8 mouse cellular contexts compared by ENCODE assay signal in genomic region chr13:109260220-109260795, GRCm38 (mm10).
DNase-seq lines count a peak whose midpoint lies in the region; ATAC-seq and TF ChIP-seq lines count a peak whose summit lies in the region.

No protein-coding gene starts in this region.

- no peaks in the 10 kb centered on the region for H3K79me2 ChIP-seq in liver, adult 2 months (ENCODE audit: control insufficient read depth, insufficient read depth, low read length)

- DNase-seq in 416B (ENCODE audit: low read depth) = peak; percentile 66
- peak; percentile 66 to 75 for DNase-seq in adrenal gland, postnatal 36 days
- DNase-seq in embryonic facial prominence, embryonic 14.5 days (ENCODE audit: low spot score) = peak; percentile 97
- DNase-seq in heart, embryonic 10.5 days (ENCODE audit: low spot score) = peak; percentile 81
- DNase-seq in liver, adult 2 months (ENCODE audit: extremely low read depth, low read depth, low spot score) = peak; percentile 72
- DNase-seq in midbrain, postnatal 0 days (ENCODE audit: low spot score) = peak; percentile 88
- DNase-seq in thymus, adult 18-20 months = peak; percentile 13 to 17

- H3K9me3 ChIP-seq in embryonic facial prominence, embryonic 14.5 days (ENCODE audit: control insufficient read depth, low read length) = no peaks in the 10 kb centered on the region
- H3K9me3 ChIP-seq in heart, embryonic 10.5 days = no peaks in the 10 kb centered on the region
- H3K9me3 ChIP-seq in kidney, embryonic 14.5 days (ENCODE audit: control insufficient read depth, low read length) = no peaks in the 10 kb centered on the region
- H3K9me3 ChIP-seq in midbrain, postnatal 0 days (ENCODE audit: low read length) = no peaks in the 10 kb centered on the region

- peak overlapping the region; percentile 62 for H3K9ac ChIP-seq in embryonic facial prominence, embryonic 14.5 days (ENCODE audit: low read depth, low read length)
- H3K9ac ChIP-seq in kidney, embryonic 14.5 days (ENCODE audit: low read depth, low read length) = peak overlapping the region; percentile 61
- H3K9ac ChIP-seq in liver, adult 2 months (ENCODE audit: low read depth, low read length) = peak overlapping the region; percentile 33
- H3K9ac ChIP-seq in midbrain, postnatal 0 days (replicated peaks; ENCODE audit: low read length, poor library complexity, severe bottlenecking) = peak overlapping the region; percentile 64

- no peaks in the 10 kb centered on the region for H3K27me3 ChIP-seq in embryonic facial prominence, embryonic 14.5 days (replicated peaks; ENCODE audit: control insufficient read depth, insufficient read depth, low read length)
- no peaks in the 10 kb centered on the region for H3K27me3 ChIP-seq in heart, embryonic 10.5 days (ENCODE audit: insufficient read depth, poor library complexity, severe bottlenecking)
- H3K27me3 ChIP-seq in kidney, embryonic 14.5 days (ENCODE audit: control insufficient read depth, insufficient read depth, low read length) = no peaks in the 10 kb centered on the region
- no peaks in the 10 kb centered on the region for H3K27me3 ChIP-seq in liver, adult 2 months (ENCODE audit: control insufficient read depth, insufficient read depth, low read length)
- no peaks in the 10 kb centered on the region for H3K27me3 ChIP-seq in midbrain, postnatal 0 days (ENCODE audit: insufficient read depth, low read length)

- H3K4me1 ChIP-seq in embryonic facial prominence, embryonic 14.5 days (ENCODE audit: control insufficient read depth, insufficient read depth, low read length) = 0 out of 2 replicates have a peak, but pooled peaks cover 3% of the 10 kb centered on the region
- peaks cover 9% of the 10 kb centered on the region; the same call in 1 of the 2 replicates for H3K4me1 ChIP-seq in heart, embryonic 10.5 days
- H3K4me1 ChIP-seq in kidney, embryonic 14.5 days (ENCODE audit: control insufficient read depth, insufficient read depth, low read length) = 0 out of 2 replicates have a peak, but pooled peaks cover 10% of the 10 kb centered on the region
- peaks cover 3% of the 10 kb centered on the region for H3K4me1 ChIP-seq in liver, adult 2 months (ENCODE audit: control insufficient read depth, insufficient read depth, low read length)
- peaks cover 6% of the 10 kb centered on the region; the same call in 1 of the 2 replicates for H3K4me1 ChIP-seq in midbrain, postnatal 0 days (ENCODE audit: insufficient read depth, low read length)

- peak overlapping the region; percentile 72 for H3K27ac ChIP-seq in embryonic facial prominence, embryonic 14.5 days (replicated peaks; ENCODE audit: low read depth, low read length)
- H3K27ac ChIP-seq in heart, embryonic 10.5 days = peak overlapping the region; percentile 93
- peak overlapping the region; percentile 87 for H3K27ac ChIP-seq in kidney, embryonic 14.5 days (ENCODE audit: low read depth, low read length)
- H3K27ac ChIP-seq in liver, adult 2 months (replicated peaks; ENCODE audit: insufficient read depth, low read depth, low read length) = no peak overlapping the region
- peak overlapping the region; percentile 32 for H3K27ac ChIP-seq in midbrain, postnatal 0 days (ENCODE audit: low read depth, low read length)

- no peak for TF ChIP-seq CTCF in liver, adult 2 months (IDR thresholded peaks at IDR 0.05; ENCODE audit: low read depth, low read length)
- no peak for TF ChIP-seq CTCF in midbrain, postnatal 0 days (IDR thresholded peaks at IDR 0.05)

- WGBS in embryonic facial prominence, embryonic 14.5 days = under 1% methylated on average over 22 of the region's 23 CpGs
- WGBS in heart, embryonic 10.5 days = under 1% methylated on average over 23 of the region's 23 CpGs
- WGBS in kidney, embryonic 14.5 days = under 1% methylated on average over 23 of the region's 23 CpGs
- WGBS in liver, adult 2 months = under 1% methylated on average over 23 of the region's 23 CpGs
- WGBS in midbrain, postnatal 0 days = under 1% methylated on average over 23 of the region's 23 CpGs

- H3K4me2 ChIP-seq in embryonic facial prominence, embryonic 14.5 days (ENCODE audit: low read depth, low read length) = peak overlapping the region; percentile 65
- H3K4me2 ChIP-seq in kidney, embryonic 14.5 days (replicated peaks; ENCODE audit: low read depth, low read length) = peak overlapping the region; percentile 87
- peak overlapping the region; percentile 91 for H3K4me2 ChIP-seq in midbrain, postnatal 0 days (ENCODE audit: low read depth, low read length, poor library complexity, severe bottlenecking)

- peak overlapping the region; percentile 44 for H3K4me3 ChIP-seq in embryonic facial prominence, embryonic 14.5 days (ENCODE audit: low read depth, low read length)
- H3K4me3 ChIP-seq in heart, embryonic 10.5 days = peak overlapping the region; percentile 69
- H3K4me3 ChIP-seq in kidney, embryonic 14.5 days (ENCODE audit: low read length) = peak overlapping the region; percentile 51
- H3K4me3 ChIP-seq in liver, adult 2 months (ENCODE audit: insufficient read depth, low read depth, low read length) = peak overlapping the region; percentile 48
- H3K4me3 ChIP-seq in midbrain, postnatal 0 days (ENCODE audit: low read depth, low read length) = peak overlapping the region; percentile 55

- ATAC-seq in embryonic facial prominence, embryonic 14.5 days (ENCODE audit: low read depth) = peak; percentile 94
- peak; percentile 93 for ATAC-seq in kidney, embryonic 14.5 days (ENCODE audit: low FRiP score, low TSS enrichment)
- peak; percentile 83 for ATAC-seq in midbrain, postnatal 0 days (ENCODE audit: low FRiP score)

- no peak for TF ChIP-seq POLR2A in liver, adult 2 months (IDR thresholded peaks at IDR 0.05; ENCODE audit: extremely low read depth, insufficient read depth, low read length)

- H3K36me3 ChIP-seq in embryonic facial prominence, embryonic 14.5 days (ENCODE audit: control insufficient read depth, insufficient read depth, low read length) = no peaks in the 10 kb centered on the region
- H3K36me3 ChIP-seq in heart, embryonic 10.5 days = no peaks in the 10 kb centered on the region
- H3K36me3 ChIP-seq in kidney, embryonic 14.5 days (ENCODE audit: control insufficient read depth, insufficient read depth, low read length) = no peaks in the 10 kb centered on the region
- no peaks in the 10 kb centered on the region for H3K36me3 ChIP-seq in liver, adult 2 months (ENCODE audit: control insufficient read depth, insufficient read depth, low read length)
- H3K36me3 ChIP-seq in midbrain, postnatal 0 days (ENCODE audit: insufficient read depth, low read length) = no peaks in the 10 kb centered on the region

Comparison
In these comparisons a context has a peak if more than half of its experiments do, and no peak if none do; other contexts are left out.
1. DNase-seq: peak in every context shown above with its lines; median percentile 97 in embryonic facial prominence, embryonic 14.5 days; 88 in midbrain, postnatal 0 days; 81 in heart, embryonic 10.5 days; 72 in liver, adult 2 months; 70 in adrenal gland, postnatal 36 days; 66 in 416B; 15 in thymus, adult 18-20 months.